Mouse (Mus musculus) adrenal gland, postnatal 36 days (tissue): Measurements from ENCODE around the gene Ifi27. TPM values are rescaled to one million over a fixed set of nuclear protein-coding genes. Genes with fewer than 3 reads are reported as not detected.
A peak's percentile ranks its signal among the peaks of the same experiment; 100 is the strongest.
"Not testable (repeated sequence)": the region's sequence is repeated elsewhere in the genome, so short reads cannot be mapped to it uniquely, and the experiment has no call there.

Source experiments
- DNase-seq, 2 experiments: peaks; one replicate each; pipeline ENCODE4 v3.0.0; 2021; ENCODE audit warnings: mixed read lengths in 1 of 2
- long read RNA-seq, 2 experiments: library from polyadenylated mRNA; stranded (forward); transcript quantifications; one replicate each; pipeline ENCODE4 v2.0.0; 2021; ENCODE audit warnings: borderline sequencing depth in 2 of 2
- total RNA-seq, 2 experiments: library from RNA; stranded (reverse); gene quantifications; 2 replicates each; pipeline ENCODE4 v1.2.3; 2021

The Ifi27 gene
- total RNA-seq: 1,000 to 10,000 TPM; 1,339 to 1,709 TPM
- long read RNA-seq, experiment 1, transcript Ifi27-209 (3 exons, 527 nt): minor isoform, 9 of 1,070 reads
- long read RNA-seq, experiment 1, transcript Ifi27-201 (6 exons, 889 nt): minor isoform, 312 of 1,070 reads
- long read RNA-seq, experiment 1, transcript Ifi27-205 (7 exons, 977 nt): major isoform, 537 of 1,070 reads
- long read RNA-seq, experiment 1, partial matches to known transcripts: 73 of 1,070 reads
- long read RNA-seq, experiment 1, other reads (novel, unspliced or antisense): 133 of 1,070 reads
- long read RNA-seq, experiment 2, transcript Ifi27-205 (7 exons, 977 nt): major isoform, 322 of 706 reads
- long read RNA-seq, experiment 2, transcript Ifi27-201 (6 exons, 889 nt): minor isoform, 255 of 706 reads
- long read RNA-seq, experiment 2, transcript Ifi27-209 (3 exons, 527 nt): minor isoform, 6 of 706 reads
- long read RNA-seq, experiment 2, partial matches to known transcripts: 40 of 706 reads
- long read RNA-seq, experiment 2, other reads (novel, unspliced or antisense): 78 of 706 reads

- DNase-seq: peak; percentile 75 to 88
These were observed at the start of gene Ifi27 for GRCm38 (mm10) chr12:103433986-103434731. Gene Ifi27, plus strand, starts transcription at chr12:103434211.

GRCm38 (mm10) chr12:103388505-103389347 is 45.3 kb upstream of the Ifi27 start, which contains the start of gene Otub2:
Gene Otub2, plus strand, starts transcription at chr12:103388682.
- peak; percentile 97 for DNase-seq

GRCm38 (mm10) chr12:103389348-103389727 is 44.7 kb upstream of the Ifi27 start:
- no peak for DNase-seq

DNA sequence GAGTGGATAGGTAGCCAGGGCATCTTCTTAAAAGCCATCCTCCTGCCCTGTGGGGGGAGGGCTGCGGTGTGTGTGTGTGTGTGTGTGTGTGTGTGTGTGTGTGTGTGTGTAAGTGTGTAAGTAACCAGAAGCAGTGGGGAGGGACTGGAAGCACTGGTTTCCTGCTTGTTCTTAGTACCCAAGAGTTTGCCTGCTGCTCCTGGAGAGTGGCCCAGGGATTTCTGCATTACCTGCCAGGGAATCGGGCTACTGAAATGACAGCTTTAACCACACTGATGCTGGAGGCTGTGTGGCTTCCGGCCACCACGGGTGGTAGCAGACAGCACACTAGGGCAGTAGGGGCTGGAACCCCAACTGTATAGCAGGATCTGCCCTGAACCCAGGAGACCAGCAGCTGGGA is 44.0 kb upstream of the Ifi27 start:
- DNase-seq: no peak

- DNase-seq: no peak
These were observed 42.9 kb upstream of the Ifi27 start for GRCm38 (mm10) chr12:103391098-103391497.

DNA sequence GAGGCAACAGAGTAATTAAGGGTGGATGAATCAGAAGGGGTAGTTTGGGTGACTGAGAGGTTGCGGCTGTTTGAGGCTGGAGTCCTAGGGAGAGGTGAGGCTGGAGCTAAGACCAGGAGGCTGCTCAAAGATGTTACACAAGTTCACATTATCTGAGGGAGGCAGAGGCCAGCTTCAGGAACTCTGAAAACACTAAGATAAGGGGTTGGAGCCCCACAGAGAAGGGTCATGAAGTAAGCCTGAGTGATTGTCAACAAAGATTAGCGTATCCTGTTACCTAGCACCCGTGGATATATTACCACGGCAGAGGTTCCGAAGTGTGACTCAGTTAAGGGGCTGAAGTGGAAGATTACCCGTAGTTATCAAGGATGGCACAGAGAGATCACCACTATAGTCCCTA is 40.5 kb upstream of the Ifi27 start:
- no peak for DNase-seq

DNA sequence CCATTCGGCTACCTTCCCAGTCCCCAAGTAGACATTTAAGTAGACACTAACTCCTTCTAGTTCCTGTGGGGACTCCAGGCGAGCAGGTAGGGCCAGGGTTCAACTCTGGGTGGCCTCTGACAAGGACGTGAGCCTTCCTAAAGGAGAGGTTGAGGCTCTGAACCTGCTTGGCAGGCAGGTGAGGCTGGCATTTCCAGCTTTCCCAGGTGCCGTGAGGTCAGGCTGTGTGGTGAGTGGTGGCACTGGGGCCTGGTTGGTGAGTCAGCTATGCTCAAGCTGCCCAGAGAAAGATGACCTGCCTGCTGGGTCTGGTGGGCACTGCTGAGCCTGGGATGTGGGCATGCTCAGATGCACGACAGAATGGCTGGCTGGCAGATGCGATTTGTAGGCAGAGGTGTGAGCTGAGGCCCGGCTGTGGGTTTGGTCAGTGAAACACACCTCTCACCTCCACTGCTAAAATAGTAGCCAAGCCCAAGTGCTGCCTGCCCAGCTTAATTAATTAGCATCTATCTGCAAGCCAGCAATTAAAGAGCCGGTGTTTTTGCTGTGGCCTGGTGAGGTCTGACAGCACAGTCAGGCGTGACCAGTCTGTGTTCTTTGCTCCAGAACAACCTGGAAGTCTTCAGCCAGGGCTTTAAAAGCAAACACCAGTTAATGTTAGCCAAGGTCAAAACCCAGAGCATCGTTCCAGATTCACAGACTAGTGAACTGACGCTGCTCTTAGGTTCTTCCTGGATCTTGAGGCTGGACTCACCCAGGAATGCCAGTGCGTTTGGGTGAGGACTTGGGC is 38.3 kb upstream of the Ifi27 start:
- no peak for DNase-seq

- DNase-seq: no peak
These were observed 37.3 kb upstream of the Ifi27 start for GRCm38 (mm10) chr12:103396751-103397150.

GRCm38 (mm10) chr12:103404131-103404530 is 29.9 kb upstream of the Ifi27 start:
- DNase-seq: no peak

- no peak for DNase-seq
These were observed 26.3 kb upstream of the Ifi27 start, which contains the start of gene 9330161L09Rik for GRCm38 (mm10) chr12:103407720-103408119. Gene 9330161L09Rik, minus strand, starts transcription at chr12:103407820.

DNA sequence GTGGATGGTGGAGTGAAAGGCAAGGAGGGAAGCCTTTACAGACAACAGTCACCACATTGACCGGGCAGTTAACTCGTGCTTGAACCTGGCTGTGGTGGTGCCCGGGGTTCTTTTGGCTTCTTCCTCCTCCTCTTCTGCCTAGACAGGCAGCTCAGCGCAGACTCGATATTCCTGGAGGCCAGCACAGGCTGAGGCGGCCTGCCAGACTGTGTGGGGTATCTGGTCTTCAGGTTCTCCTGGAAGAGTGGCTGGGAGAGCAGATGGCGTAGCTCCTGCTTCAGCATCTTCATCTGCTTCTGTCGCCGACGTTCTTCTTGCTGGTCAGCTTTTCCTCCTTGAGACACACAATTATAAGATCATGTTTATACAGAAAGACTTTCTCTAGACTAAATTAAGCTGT is 25.9 kb upstream of the Ifi27 start:
- DNase-seq: no peak

GRCm38 (mm10) chr12:103425016-103425728 is 8.8 kb upstream of the Ifi27 start:
- DNase-seq: peak in 1 of 2 experiments; percentile 24

- peak; percentile 98 to 99 for DNase-seq
These were observed 8.1 kb upstream of the Ifi27 start, which contains the start of gene Ddx24 for GRCm38 (mm10) chr12:103425729-103426470. Gene Ddx24, minus strand, starts transcription at chr12:103425830.

GRCm38 (mm10) chr12:103426710-103427109 is 7.3 kb upstream of the Ifi27 start:
- no peak for DNase-seq

GRCm38 (mm10) chr12:103433430-103433829 is 581 bp upstream of the Ifi27 start:
- peak; percentile 74 to 78 for DNase-seq

GRCm38 (mm10) chr12:103434861-103435260 is 850 bp downstream of the Ifi27 start:
- DNase-seq: no peak

- DNase-seq: peak in 1 of 2 experiments; percentile 30
These were observed 3.6 kb downstream of the Ifi27 start for GRCm38 (mm10) chr12:103437601-103438000.

- DNase-seq: peak in 1 of 2 experiments; percentile 52
These were observed 9.5 kb downstream of the Ifi27 start, which contains the start of gene Ifi27l2a for GRCm38 (mm10) chr12:103443524-103443923. Gene Ifi27l2a, minus strand, starts transcription at chr12:103443680.

DNA sequence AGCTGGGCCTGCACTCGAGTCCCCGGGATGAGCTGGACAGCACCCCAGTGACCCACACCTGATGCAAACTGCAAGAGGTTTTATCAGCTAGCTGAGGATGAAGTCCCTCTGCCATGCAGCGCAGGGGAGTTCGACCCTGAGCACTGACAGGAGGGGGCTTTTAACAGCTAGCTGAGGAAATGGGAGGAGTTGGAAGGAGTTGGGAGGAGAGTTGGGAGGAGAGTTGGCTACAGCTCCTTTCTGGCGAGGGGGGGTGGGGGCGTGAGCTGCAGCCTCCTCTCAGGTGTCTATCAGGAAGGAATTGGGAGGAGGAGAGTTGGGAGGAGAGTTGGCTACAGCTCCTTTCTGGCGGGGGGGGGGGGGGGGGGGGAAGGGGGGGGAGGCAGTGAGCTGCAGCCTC is 10.2 kb downstream of the Ifi27 start:
- not testable (repeated sequence) for DNase-seq
